Mouse (Mus musculus): Measurements from ENCODE around the gene Dok4.

GRCm38 (mm10) chr8:94900617-94901016, 24.5 kb upstream of the Dok4 start:
- no peak for TF ChIP-seq POLR2A (IDR thresholded peaks at IDR 0.05; ENCODE audit: borderline replicate concordance, extremely low read depth, insufficient read depth, insufficient read length, poor library complexity, severe bottlenecking)
- no peak for TF ChIP-seq CTCF (IDR thresholded peaks at IDR 0.05; ENCODE audit: borderline replicate concordance, extremely low read depth, insufficient read depth, insufficient read length)

All from brain, embryonic 14.5 days (tissue).